Mouse (Mus musculus) left cerebral cortex, postnatal 10 days (tissue): Measurements from ENCODE around the gene Ppm1h. TPM values are rescaled to one million over a fixed set of nuclear protein-coding genes. Genes with fewer than 3 reads are reported as not detected.

Experiments
- DNase-seq, 2 experiments: peaks; one replicate each; pipeline ENCODE4 v3.0.0; 2021 to 2022; ENCODE audit warnings: low spot score in 2 of 2, mixed read lengths in 1 of 2; ENCODE audit errors: extremely low spot score in 1 of 2
- intact Hi-C: fragments of 180-260 bp; cut with DNase I; formaldehyde crosslinking; loops from one replicate; pipeline ENCODE4 v1.15.1; 2025
- total RNA-seq, 2 experiments: library from RNA; stranded (reverse); gene quantifications; 2 replicates each; pipeline ENCODE4 v1.2.3; 2021

The Ppm1h gene
- total RNA-seq, 2 experiments from 2014 or later: 77.5 to 82.7 TPM

- no peak for DNase-seq
- intact Hi-C loops: no loop called here
Observed at GRCm38 (mm10) chr10:122869865-122870503, 191.4 kb downstream of the Ppm1h start.

- intact Hi-C loops: no loop called here
- DNase-seq: no peak
Observed at GRCm38 (mm10) chr10:122870848-122871494, 192.4 kb downstream of the Ppm1h start.

- intact Hi-C loops: no loop called here
- DNase-seq: no peak
Observed at GRCm38 (mm10) chr10:122872720-122873119, 194.2 kb downstream of the Ppm1h start.

- DNase-seq: no peak
- intact Hi-C loops: loop anchor here (5.0 kb wide), 1 partner anchor 65 kb away; no protein-coding TSS in a partner anchor
Observed at GRCm38 (mm10) chr10:122876964-122877363, 198.4 kb downstream of the Ppm1h start.

- intact Hi-C loops: loop anchor here (5.0 kb wide), 1 partner anchor 65 kb away; no protein-coding TSS in a partner anchor
- no peak for DNase-seq
Observed at GRCm38 (mm10) chr10:122877436-122877835, 198.9 kb downstream of the Ppm1h start.

- intact Hi-C loops: no loop called here
- DNase-seq: no peak
Observed at GRCm38 (mm10) chr10:122881456-122881855, 202.9 kb downstream of the Ppm1h start.

- no peak for DNase-seq
- intact Hi-C loops: no loop called here
Observed at GRCm38 (mm10) chr10:122882614-122883013, 204.1 kb downstream of the Ppm1h start.

GRCm38 (mm10) chr10:122883823-122884743 lies 205.5 kb downstream of the Ppm1h start:
- DNase-seq: peak; percentile 69 to 83
- intact Hi-C loops: no loop called here

GRCm38 (mm10) chr10:122885301-122885700 lies 206.7 kb downstream of the Ppm1h start:
- DNase-seq: no peak
- intact Hi-C loops: no loop called here

GRCm38 (mm10) chr10:122886055-122886915 lies 207.7 kb downstream of the Ppm1h start:
- intact Hi-C loops: no loop called here
- peak in 1 of 2 experiments; percentile 59 for DNase-seq

- intact Hi-C loops: no loop called here
- DNase-seq: no peak
Observed at GRCm38 (mm10) chr10:122886916-122887527, 208.5 kb downstream of the Ppm1h start.

- intact Hi-C loops: no loop called here
- peak in 1 of 2 experiments; percentile 51 for DNase-seq
Observed at GRCm38 (mm10) chr10:122887528-122888183, 209.1 kb downstream of the Ppm1h start.

GRCm38 (mm10) chr10:122890682-122891350 lies 212.3 kb downstream of the Ppm1h start:
- DNase-seq: no peak
- intact Hi-C loops: no loop called here

GRCm38 (mm10) chr10:122891461-122891860 lies 212.9 kb downstream of the Ppm1h start:
- intact Hi-C loops: no loop called here
- no peak for DNase-seq

- intact Hi-C loops: no loop called here
- peak in 1 of 2 experiments; percentile 78 for DNase-seq
Observed at GRCm38 (mm10) chr10:122894555-122895069, 216.1 kb downstream of the Ppm1h start.

- intact Hi-C loops: no loop called here
- peak in 1 of 2 experiments; percentile 65 for DNase-seq
Observed at GRCm38 (mm10) chr10:122895121-122895770, 216.7 kb downstream of the Ppm1h start.
